Mouse (Mus musculus): ENCODE data around the gene Hid1.

DNA sequence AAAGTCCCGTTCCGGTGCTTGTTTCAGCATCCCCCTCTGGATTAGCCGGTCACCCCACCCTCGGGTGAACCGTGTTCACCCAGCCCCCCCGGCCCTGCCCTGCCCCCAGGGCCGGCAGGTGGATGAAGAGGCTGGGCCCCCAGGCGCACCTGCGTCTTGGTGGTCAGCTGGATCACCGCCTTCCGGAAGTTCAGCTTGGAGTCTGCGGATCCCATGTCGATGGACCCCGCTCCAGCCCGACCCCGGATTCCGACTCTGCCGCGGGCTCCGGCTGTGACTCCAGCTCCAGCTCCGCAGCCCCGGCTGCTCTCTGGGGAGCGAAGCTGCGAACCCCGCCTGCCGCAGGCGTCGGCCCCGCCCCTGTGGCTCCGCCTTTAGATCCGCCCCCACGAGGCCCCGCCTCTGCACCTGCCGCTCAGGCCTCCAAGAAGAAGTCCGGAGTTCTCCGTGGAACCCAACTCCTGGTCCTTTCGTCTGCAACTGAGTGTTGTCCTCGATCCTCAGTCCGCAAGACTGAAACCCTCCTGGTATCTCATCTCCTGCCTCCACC is at the start of gene Hid1:
- TF ChIP-seq POLR2A (IDR thresholded peaks at IDR 0.05; ENCODE audit: borderline replicate concordance, insufficient read depth, low read length) (peak; percentile 80; the same call in 1 of the 2 replicates), CTCF (IDR thresholded peaks at IDR 0.05; ENCODE audit: borderline replicate concordance, insufficient read depth, low read depth, low read length) (no peak)
